Mouse (Mus musculus) olfactory bulb, adult 2 months (tissue): ENCODE measurements around the gene 4930503B20Rik.

Source experiments
- CTCF ChIP-seq: fragments of 200-500 bp; IDR thresholded peaks from 2 replicates; pipeline ENCODE4 v1.5.1; 2012; ENCODE audit warnings: low read depth, mild to moderate bottlenecking, low read length, moderate library complexity; ENCODE audit not compliant: insufficient read depth
- POLR2A ChIP-seq: fragments of 200-500 bp; IDR thresholded peaks from 2 replicates; pipeline ENCODE4 v1.6.1; 2012; ENCODE audit warnings: mild to moderate bottlenecking, low read depth, low read length, moderate library complexity; ENCODE audit not compliant: insufficient read depth

DNA sequence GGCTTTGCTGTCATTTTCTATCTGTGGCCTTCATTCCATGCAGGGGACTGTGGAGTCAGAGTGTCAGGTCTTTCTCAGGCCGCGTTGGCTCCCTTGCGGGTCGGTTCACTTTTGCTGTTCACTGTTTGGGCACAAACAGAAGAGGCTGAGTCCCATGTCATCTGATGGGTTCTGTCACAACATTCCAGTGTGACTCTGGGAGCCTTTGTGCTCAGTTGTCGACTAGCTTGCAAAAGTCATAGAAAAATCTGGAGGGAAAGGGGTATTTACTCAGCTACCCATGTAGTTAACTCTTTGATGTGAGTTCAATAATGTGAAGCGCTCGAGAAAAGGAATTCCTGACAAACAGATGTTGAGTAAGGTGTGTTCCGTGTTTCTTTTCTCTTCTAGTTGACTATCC, 54.7 kb downstream of the 4930503B20Rik start:
- TF ChIP-seq CTCF (no peak), POLR2A (no peak)
